Mouse (Mus musculus): Measurements from ENCODE around the gene Zfp976.
"Not testable (repeated sequence)": the region's sequence is repeated elsewhere in the genome, so short reads cannot be mapped to it uniquely, and the experiment has no call there.

DNA sequence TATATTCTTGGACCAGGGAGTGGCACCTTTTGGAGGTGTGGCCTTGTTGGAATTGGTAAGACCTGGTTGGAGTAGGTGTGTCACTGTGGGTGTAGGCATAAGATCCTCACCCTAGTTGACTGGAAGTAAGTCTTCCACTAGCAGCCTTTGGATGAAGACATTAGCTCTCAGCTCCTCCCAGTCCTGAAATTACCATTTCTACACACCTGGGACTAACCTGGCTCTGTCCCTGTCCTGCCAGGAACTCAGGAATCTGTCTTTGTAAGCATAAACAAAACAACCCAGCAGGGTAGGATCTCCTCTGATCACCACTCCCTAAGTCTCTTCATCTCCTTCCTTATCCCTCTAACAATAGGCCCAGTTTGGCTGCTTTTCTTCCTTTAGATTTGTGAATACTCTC lies 37.3 kb upstream of the Zfp976 start:
- not testable (repeated sequence) for TF ChIP-seq POU5F1 (IDR thresholded peaks at IDR 0.05; ENCODE audit: borderline replicate concordance, low read length); CTCF (conservative IDR thresholded peaks at IDR 0.05; ENCODE audit: low read length)

Data from E14TG2a.4 (cell line).